Mouse (Mus musculus): ENCODE data around the gene Zfp68.
A peak's percentile ranks its signal among the peaks of the same experiment; 100 is the strongest.

GRCm38 (mm10) chr5:138658922-138659321 is 39.4 kb upstream of the Zfp68 start:
- TF ChIP-seq POLR2A (IDR thresholded peaks at IDR 0.05; ENCODE audit: borderline replicate concordance, control insufficient read depth, low read depth, low read length) (no peak), CTCF (IDR thresholded peaks at IDR 0.05; ENCODE audit: control insufficient read depth, insufficient read depth, low read length) (peak; percentile 81)

Data from bone marrow, adult 2 months (tissue).